8 mouse cellular contexts compared by ENCODE assay signal in genomic region chr7:81763110-81763845, GRCm38 (mm10). TPM values are rescaled to one million over a fixed set of nuclear protein-coding genes. Genes with fewer than 3 reads are reported as not detected.
A peak's percentile ranks its signal among the peaks of the same experiment; 100 is the strongest.
DNase-seq lines count a peak whose midpoint lies in the region; ATAC-seq and TF ChIP-seq lines count a peak whose summit lies in the region.

No protein-coding gene starts in this region.

- DNase-seq in adrenal gland, postnatal 14 days = peak; percentile 46
- no peak for DNase-seq in adrenal gland, postnatal 25 days
- peak; percentile 83 for DNase-seq in MN1 (ENCODE audit: low spot score)
- peak; percentile 41 for DNase-seq in embryo, embryonic 11 days
- DNase-seq in heart, postnatal 0 days (ENCODE audit: low spot score) = no peak
- peak; percentile 12 for DNase-seq in left cerebral cortex, postnatal 4 days
- DNase-seq in spleen, adult 18-20 months = peak; percentile 10 to 19

- no peak; the same call in 1 of the 2 replicates for TF ChIP-seq EP300 in heart, postnatal 0 days (IDR thresholded peaks at IDR 0.05; ENCODE audit: low read depth)

- peak; percentile 0; the same call in 1 of the 2 replicates for TF ChIP-seq CTCF in heart, postnatal 0 days (IDR thresholded peaks at IDR 0.05; ENCODE audit: low read depth)

- peaks cover 15% of the 10 kb centered on the region; the same call in 1 of the 2 replicates for H3K4me1 ChIP-seq in heart, postnatal 0 days (ENCODE audit: control insufficient read depth, insufficient read depth)

- no peaks in the 10 kb centered on the region for H3K27me3 ChIP-seq in heart, postnatal 0 days (ENCODE audit: control insufficient read depth, insufficient read depth, low read length)

- H3K27ac ChIP-seq in heart, postnatal 0 days (ENCODE audit: low read depth) = peak overlapping the region; percentile 92

- intact Hi-C loops in left cerebral cortex, postnatal 4 days (cut with DNase I) = loop anchor here (10.0 kb wide), 1 partner anchor 188 kb away; the partner anchor contains the start of gene Whamm

- peak overlapping the region; percentile 94 for H3K4me3 ChIP-seq in heart, postnatal 0 days (ENCODE audit: low read depth, low read length)

- peak overlapping the region; percentile 93 for H3K4me2 ChIP-seq in heart, postnatal 0 days (ENCODE audit: low read depth, low read length)

- no peaks in the 10 kb centered on the region for H3K36me3 ChIP-seq in heart, postnatal 0 days (replicated peaks; ENCODE audit: control insufficient read depth, insufficient read depth, low read length)

- H3K9me3 ChIP-seq in heart, postnatal 0 days (replicated peaks; ENCODE audit: control insufficient read depth, low read length) = no peaks in the 10 kb centered on the region

- WGBS in heart, postnatal 0 days = 2% methylated on average over 57 of the region's 60 CpGs

- ATAC-seq in heart, postnatal 0 days (ENCODE audit: insufficient read depth, low read depth) = peak; percentile 70
- ATAC-seq in megakaryocyte progenitor cell, adult 5-6 weeks (replicated peaks; ENCODE audit: poor library complexity) = peak; percentile 71

- peak overlapping the region; percentile 96 for H3K9ac ChIP-seq in heart, postnatal 0 days (replicated peaks; ENCODE audit: low read depth, low read length)

RNA-seq across cellular contexts. Expression of gene Ramac, which starts 0.6 kb away (rescaled TPM):
- total RNA-seq in adrenal gland, postnatal 14 days (2021) = 40.6 and 42.4 TPM in 2 replicates
- total RNA-seq in adrenal gland, postnatal 25 days (2021) = 46.5 and 55.8 TPM in 2 replicates
- 30.6 and 58.0 TPM in 2 replicates for total RNA-seq in heart, postnatal 0 days (2014; rRNA removed; ENCODE audit: low replicate concordance)
- 88.2 and 98.1 TPM in 2 replicates for polyA plus RNA-seq in heart, postnatal 0 days (2015; fragmentation: Nextera tagmentation; extraction: Ambion mirVana)
- 10 to 100 TPM; 54.5 to 61.9 TPM for total RNA-seq in left cerebral cortex, postnatal 4 days (2021)
- 92.8 and 94.7 TPM in 2 replicates for total RNA-seq in megakaryocyte progenitor cell, adult 5-6 weeks (2015)
- total RNA-seq in megakaryocyte progenitor cell, adult 5-6 weeks (2017) = 75.0 and 79.8 TPM in 2 replicates

RNA-seq across cellular contexts. Expression of gene 3110040N11Rik, which starts 26.0 kb away (rescaled TPM):
- total RNA-seq in adrenal gland, postnatal 14 days (2021) = 31.3 and 33.0 TPM in 2 replicates
- total RNA-seq in adrenal gland, postnatal 25 days (2021) = 41.1 and 48.2 TPM in 2 replicates
- 28.7 and 33.4 TPM in 2 replicates for total RNA-seq in heart, postnatal 0 days (2014; rRNA removed; ENCODE audit: low replicate concordance)
- 34.6 and 38.5 TPM in 2 replicates for polyA plus RNA-seq in heart, postnatal 0 days (2015; fragmentation: Nextera tagmentation; extraction: Ambion mirVana)
- total RNA-seq in left cerebral cortex, postnatal 4 days (2021) = 10 to 100 TPM; 41.1 to 49.1 TPM
- total RNA-seq in megakaryocyte progenitor cell, adult 5-6 weeks (2015) = 28.1 and 45.7 TPM in 2 replicates
- total RNA-seq in megakaryocyte progenitor cell, adult 5-6 weeks (2017) = 96.3 and 102 TPM in 2 replicates

RNA-seq across cellular contexts. Expression of gene Homer2, which starts 56.0 kb away (rescaled TPM):
- total RNA-seq in adrenal gland, postnatal 14 days (2021) = 2.5 and 3.8 TPM in 2 replicates
- total RNA-seq in adrenal gland, postnatal 25 days (2021) = 2.4 and 2.6 TPM in 2 replicates
- total RNA-seq in heart, postnatal 0 days (2014; rRNA removed; ENCODE audit: low replicate concordance) = 19.5 and 31.8 TPM in 2 replicates
- 51.3 and 52.5 TPM in 2 replicates for polyA plus RNA-seq in heart, postnatal 0 days (2015; fragmentation: Nextera tagmentation; extraction: Ambion mirVana)
- total RNA-seq in left cerebral cortex, postnatal 4 days (2021) = 10 to 100 TPM; 51.8 to 54.3 TPM
- 0.44 TPM in 2 replicates for total RNA-seq in megakaryocyte progenitor cell, adult 5-6 weeks (2015)
- 0.71 and 0.74 TPM in 2 replicates for total RNA-seq in megakaryocyte progenitor cell, adult 5-6 weeks (2017)

Comparison
In these comparisons a context has a peak if more than half of its experiments do, and no peak if none do; other contexts are left out.
1. DNase-seq: peak in adrenal gland, postnatal 14 days (single experiment), MN1 (single experiment), embryo, embryonic 11 days (single experiment), left cerebral cortex, postnatal 4 days (single experiment) and spleen, adult 18-20 months (2 of 2); none in adrenal gland, postnatal 25 days (single experiment) and heart, postnatal 0 days (single experiment).